Mouse (Mus musculus): ENCODE measurements around the gene Tmem238l.

Gene Tmem238l

GRCm38 (mm10) chr11:66956303-66956702, at the start of gene Tmem238l:
TSS of gene Tmem238l (plus strand) at chr11:66956638.
- no peak for DNase-seq (ENCODE audit: low spot score in 2 of 2)

GRCm38 (mm10) chr11:66911811-66912210, 44.6 kb upstream of the Tmem238l start, which contains the start of gene Pirt:
TSS of gene Pirt (plus strand) at chr11:66911981.
- DNase-seq (ENCODE audit: low spot score in 2 of 2): no peak

DNA sequence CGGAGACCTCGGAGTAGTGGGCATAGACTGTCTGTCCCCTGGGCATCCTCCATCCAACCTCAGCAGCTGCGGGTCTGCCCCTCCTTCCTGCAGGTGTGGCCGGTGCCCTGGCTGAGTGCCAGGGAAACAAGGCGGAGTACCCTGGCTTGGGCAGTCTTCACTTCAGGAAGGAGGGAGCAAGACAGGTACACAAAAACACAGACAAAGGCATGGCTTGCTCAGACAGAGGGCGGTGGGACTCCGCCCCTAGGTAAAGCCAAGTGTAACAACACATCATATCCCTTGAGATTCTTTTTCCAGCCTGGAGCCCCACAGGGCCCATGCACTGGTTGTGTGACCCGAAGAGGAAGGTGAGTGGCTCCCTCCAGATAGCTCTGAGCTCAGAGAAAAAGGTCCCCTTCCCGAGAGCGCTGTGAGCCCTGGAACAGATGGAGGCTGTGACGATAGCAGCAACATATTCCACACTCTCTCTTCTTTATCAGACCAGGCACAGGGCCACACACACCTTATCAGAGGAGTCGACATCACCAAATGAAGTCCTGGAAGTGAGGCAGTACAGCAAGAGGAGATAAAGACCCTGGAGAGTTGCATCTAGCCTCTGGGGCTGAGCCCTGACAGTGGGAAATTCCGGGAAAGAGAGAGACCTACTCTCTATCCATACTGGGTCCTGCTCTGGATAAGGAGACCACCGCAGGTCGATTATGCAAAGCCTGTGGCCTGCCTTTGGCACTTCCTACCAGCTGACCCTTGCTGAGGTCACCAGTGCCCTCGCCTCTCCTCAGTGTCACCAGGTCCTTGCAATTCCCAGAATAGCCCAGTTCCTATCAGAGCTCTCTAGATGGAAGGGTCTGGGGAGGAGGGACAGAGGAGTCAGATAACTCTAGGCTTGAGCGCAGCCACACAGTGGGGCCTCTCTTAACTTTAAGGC, 43.6 kb upstream of the Tmem238l start:
- no peak for DNase-seq (ENCODE audit: low spot score in 2 of 2)

GRCm38 (mm10) chr11:66914249-66914648, 42.2 kb upstream of the Tmem238l start:
- DNase-seq (ENCODE audit: low spot score in 2 of 2): peak in 1 of 2 experiments; percentile 5

- no peak for DNase-seq (ENCODE audit: low spot score in 2 of 2)
Observed at GRCm38 (mm10) chr11:66920012-66920411, 36.4 kb upstream of the Tmem238l start.

- DNase-seq (ENCODE audit: low spot score in 2 of 2): no peak
Observed at GRCm38 (mm10) chr11:66924095-66924823, 32.2 kb upstream of the Tmem238l start.

DNA sequence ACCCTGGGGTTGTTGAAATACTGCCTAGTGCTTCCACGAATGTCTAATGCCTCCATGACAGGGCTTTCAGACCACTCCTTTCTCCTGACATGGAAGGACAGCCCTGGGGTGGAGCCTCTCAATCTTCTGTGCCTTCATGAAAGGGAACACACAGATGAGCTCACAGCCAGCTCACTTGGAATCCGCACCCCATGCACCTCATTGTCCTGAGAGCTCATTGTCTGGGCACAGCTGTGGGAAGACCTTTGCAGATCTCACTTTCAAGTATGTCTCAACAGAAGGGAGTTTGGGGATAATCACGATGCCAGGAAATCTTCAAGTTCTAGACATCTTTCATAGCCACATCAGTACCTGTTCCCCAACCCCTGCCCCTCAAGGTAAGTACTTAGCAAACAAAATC, 28.1 kb upstream of the Tmem238l start:
- no peak for DNase-seq (ENCODE audit: low spot score in 2 of 2)

DNA sequence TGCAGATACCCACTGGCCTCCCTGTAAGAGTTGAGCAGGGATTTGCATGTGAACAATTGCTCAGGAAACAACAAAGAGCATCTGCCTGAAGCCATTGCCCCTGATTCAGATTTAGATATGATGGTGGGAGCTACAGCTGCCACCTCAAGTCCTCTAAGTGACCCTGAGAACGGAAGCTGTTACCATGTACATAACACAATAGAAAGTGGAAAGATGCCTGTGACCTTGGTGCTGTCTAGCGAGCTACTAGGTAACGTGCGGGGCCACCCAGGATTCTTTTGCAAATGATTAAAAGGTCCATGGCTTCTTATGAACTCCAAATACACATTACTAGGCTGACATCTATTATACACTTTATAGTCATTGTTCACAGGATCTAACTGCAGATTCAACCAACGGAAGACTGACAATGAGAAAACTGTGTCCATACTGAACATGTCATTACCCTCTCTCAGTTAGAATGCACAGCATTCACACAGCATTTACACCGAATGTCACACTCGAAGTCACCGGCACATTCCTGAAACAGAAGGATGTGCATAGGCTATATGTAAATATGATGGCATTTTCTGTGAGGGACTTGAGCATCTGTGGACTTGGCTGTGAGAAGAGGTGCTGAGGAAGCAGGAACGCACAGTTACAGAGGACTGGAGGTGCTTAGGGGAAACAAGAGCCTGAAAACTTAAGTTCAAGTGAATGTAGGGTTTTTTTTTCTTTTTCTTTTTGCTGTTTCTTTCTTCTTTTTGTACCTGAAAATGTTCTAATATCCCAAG, 23.4 kb upstream of the Tmem238l start:
- no peak for DNase-seq (ENCODE audit: low spot score in 2 of 2)

DNA sequence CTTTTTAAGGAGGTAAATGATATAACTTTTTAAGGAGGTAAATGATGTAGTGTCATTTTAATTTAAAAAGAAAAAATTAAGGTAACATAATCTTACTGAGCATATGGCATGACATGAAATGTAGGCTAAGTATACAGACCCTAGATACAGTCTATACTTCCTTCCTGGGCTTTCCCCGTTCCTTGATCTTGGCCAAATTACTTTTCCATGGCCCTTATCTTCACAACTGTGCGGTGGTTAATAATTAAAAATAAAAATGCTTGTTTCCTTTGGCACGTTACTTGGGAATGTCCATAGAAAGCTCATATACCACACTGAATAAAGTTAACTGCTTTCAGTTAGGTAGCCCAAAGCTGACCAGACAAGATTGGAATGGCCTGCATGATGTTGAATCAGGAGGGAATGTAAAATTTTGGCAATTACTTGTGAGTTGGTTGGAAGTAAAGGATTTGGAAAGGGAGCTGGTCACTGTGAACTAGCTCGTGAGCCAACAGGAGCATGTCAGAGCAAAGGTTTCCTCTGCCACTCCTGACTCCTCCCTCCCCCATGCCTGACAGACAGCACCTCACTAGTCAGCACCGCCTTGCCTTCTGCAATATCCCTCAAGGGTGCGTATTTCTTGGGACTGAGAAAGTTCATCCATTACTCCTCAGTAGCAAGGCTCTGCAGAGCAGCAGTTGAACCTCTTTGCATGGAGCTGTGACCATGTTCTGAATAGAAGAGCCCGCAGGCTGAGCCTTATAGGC, 21.8 kb upstream of the Tmem238l start:
- no peak for DNase-seq (ENCODE audit: low spot score in 2 of 2)

DNA sequence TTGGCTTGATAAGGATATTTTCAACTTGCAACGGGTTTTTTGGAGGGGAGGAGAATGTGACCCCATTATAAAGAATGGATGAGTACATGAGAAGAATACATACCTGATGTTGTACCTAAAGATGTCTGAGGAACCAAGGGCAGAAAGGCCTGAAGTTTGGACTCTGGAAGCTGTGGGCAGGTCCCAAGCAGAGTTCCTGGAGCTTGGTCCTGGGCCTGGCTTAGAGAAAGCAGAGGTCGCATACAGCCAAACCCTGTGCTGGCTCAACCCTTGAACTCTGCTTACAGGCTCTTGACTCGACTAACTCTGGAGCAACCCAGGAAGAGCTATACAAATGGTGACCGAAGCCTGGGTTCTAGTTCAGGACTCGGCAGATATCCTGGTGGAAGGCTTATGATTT, 14.4 kb upstream of the Tmem238l start:
- no peak for DNase-seq (ENCODE audit: low spot score in 2 of 2)

- no peak for DNase-seq (ENCODE audit: low spot score in 2 of 2)
Observed at GRCm38 (mm10) chr11:66945224-66945767, 11.1 kb upstream of the Tmem238l start.

DNA sequence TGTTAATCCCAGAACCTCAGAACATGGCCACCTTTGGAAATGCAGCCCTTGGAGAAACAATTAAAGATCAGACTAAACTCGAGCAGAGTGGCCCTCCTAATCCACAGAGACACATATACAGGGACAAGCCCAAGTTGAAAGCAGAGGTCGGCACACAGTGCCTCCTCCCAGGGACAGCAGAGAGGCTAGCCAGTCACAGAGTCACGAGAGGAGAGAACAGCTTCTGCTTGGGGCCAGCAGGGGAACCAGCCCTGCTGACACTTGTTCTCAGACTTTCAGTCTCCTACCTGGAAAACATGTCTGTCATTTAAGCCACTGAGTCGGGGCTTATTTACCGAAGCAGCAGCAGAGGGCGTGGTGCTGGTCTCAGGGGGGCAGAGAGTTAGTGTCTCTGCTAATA, 9.9 kb upstream of the Tmem238l start:
- no peak for DNase-seq (ENCODE audit: low spot score in 2 of 2)

DNA sequence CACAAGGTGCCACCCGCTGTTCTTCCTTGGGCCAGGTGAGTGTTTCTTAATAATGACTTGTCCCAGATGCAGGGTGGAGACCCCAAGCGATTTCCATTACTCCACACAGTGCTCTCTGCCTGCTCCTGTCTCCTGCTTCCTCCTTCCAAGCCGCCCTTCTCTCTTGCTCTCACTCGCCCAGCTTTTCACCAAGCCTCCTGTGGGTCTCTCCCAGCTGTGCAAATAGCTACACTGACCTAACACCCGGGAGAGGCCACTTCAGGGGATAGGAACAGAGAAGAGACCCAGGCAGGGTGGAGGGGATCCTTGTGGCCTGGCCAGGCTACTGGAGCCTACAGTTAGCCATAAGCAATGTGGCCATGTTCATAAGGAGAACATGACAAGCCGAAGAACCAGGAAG, 9.5 kb upstream of the Tmem238l start:
- DNase-seq (ENCODE audit: low spot score in 2 of 2): no peak

GRCm38 (mm10) chr11:66960797-66961196, 4.4 kb downstream of the Tmem238l start:
- DNase-seq (ENCODE audit: low spot score in 2 of 2): no peak

GRCm38 (mm10) chr11:66961447-66962176, 5.2 kb downstream of the Tmem238l start:
- no peak for DNase-seq (ENCODE audit: low spot score in 2 of 2)

DNA sequence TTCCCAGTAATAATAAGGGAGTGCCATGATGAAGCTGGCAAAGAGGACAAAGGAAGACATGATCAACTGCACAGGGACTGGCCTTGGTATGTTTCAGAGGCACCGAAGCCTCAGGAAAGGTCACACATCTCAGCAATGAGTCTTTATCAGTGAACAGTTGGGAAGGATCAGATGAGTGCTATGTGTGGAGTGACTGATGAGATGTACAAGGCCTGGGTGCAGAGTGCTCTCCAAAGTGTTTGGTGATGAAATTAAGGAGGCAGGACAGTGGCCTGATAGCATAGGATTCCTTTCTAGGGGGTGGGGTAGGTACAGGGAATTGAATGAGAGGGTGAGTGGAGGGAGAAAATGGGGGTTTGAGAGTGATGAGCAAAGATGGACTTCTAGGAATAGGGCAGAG, 7.0 kb downstream of the Tmem238l start:
- no peak for DNase-seq (ENCODE audit: low spot score in 2 of 2)

GRCm38 (mm10) chr11:66966500-66967116, 10.2 kb downstream of the Tmem238l start:
- DNase-seq (ENCODE audit: low spot score in 2 of 2): no peak

DNA sequence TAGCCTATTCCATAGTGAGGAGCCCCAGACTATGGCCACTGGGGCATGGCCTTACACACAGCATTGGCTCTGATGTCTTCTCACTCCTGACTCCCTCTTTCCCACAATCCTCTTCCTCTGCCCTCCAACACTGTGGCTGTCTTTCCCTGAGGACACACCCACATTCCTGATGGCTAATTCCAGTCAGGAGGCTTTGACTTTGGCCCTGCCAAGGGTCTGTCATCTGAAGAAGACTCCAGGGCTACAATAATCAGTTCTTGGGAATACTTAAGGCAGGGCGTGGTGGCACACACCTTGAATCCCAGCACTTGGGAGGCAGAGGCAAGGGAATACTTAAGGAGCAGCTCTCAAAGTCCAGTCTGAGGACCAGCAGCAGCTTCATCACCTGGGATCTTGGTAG, 12.1 kb downstream of the Tmem238l start:
- DNase-seq (ENCODE audit: low spot score in 2 of 2): no peak

- no peak for DNase-seq (ENCODE audit: low spot score in 2 of 2)
Observed at GRCm38 (mm10) chr11:66973507-66973906, 17.1 kb downstream of the Tmem238l start.
